Mouse (Mus musculus): ENCODE data around the gene Lilra5.

DNA sequence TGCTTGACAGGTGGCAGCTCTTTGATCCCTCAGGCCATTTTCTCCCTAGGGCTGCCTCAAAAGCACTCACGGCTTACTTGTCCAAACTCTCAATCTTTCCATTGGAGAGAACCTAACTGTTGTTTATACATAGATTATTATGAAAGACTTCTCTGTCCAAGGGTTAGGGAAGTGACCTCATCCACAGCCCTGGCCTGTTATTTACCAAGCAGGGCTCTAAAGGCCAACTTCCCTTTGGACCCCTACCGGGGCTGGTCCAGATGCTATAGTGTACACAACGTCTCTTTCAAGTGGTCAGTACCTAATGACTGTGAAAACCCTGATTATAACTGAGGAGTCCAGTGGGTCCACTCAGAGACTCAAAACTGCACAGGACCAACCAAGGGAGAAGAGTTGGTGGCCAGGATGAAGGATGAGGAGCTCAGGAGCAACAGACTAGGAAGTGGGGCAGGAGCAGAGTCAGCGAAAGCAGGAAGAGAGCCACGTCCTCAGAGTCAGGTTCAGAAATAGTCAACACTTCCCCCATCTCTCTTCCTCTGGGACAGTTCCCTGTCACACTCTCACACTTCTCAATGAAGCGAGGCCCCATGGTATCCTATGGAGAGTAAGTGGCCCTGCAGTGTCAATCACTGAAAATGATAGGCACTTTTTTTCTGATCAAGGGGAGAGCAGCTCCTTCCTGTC lies 1.6 kb downstream of the Lilra5 start:
- TF ChIP-seq POLR2A (IDR thresholded peaks at IDR 0.05; ENCODE audit: borderline replicate concordance, low read depth, low read length) (no peak), CTCF (IDR thresholded peaks at IDR 0.05; ENCODE audit: low read depth, low read length) (no peak)
